Mouse (Mus musculus) intestine, embryonic 14.5 days (tissue): ENCODE results near the gene Celf2. TPM values are rescaled to one million over a fixed set of nuclear protein-coding genes. Genes with fewer than 3 reads are reported as not detected.

Experiments used
- ATAC-seq: fragments of 200-750 bp; cut with Nextera tagmentation; replicated peaks from 2 replicates; pipeline ENCODE4 v1.8.0; 2017; ENCODE audit warnings: low read depth, moderate number of reproducible peaks, moderate TSS enrichment, moderate library complexity; ENCODE audit not compliant: low FRiP score, low TSS enrichment
- DNase-seq: peaks from one replicate; pipeline ENCODE4 v3.0.0-alpha.2; 2018; ENCODE audit warnings: low spot score
- H3K27ac ChIP-seq: fragments of 300-500 bp; sonication (generic); 2 replicates; pipeline ENCODE4 v1.5.1; 2014; ENCODE audit warnings: low read depth, mild to moderate bottlenecking, control low read depth
- H3K27me3 ChIP-seq: fragments of 300-500 bp; sonication (generic); replicated peaks from 2 replicates; pipeline ENCODE4 v1.6.1; 2014; ENCODE audit warnings: low read length, control low read depth; ENCODE audit not compliant: control insufficient read depth, insufficient read depth
- H3K36me3 ChIP-seq: fragments of 300-500 bp; sonication (generic); 2 replicates; pipeline ENCODE4 v1.6.1; 2014; ENCODE audit warnings: low read length, control low read depth; ENCODE audit not compliant: control insufficient read depth, insufficient read depth
- H3K4me1 ChIP-seq: fragments of 300-500 bp; sonication (generic); replicated peaks from 2 replicates; pipeline ENCODE4 v1.6.1; 2014; ENCODE audit warnings: low read length, control low read depth, mixed read lengths; ENCODE audit not compliant: control insufficient read depth, insufficient read depth
- H3K4me2 ChIP-seq: fragments of 300-500 bp; sonication (generic); 2 replicates; pipeline ENCODE4 v1.6.1; 2014; ENCODE audit warnings: low read length
- H3K4me3 ChIP-seq: fragments of 300-500 bp; sonication (generic); 2 replicates; pipeline ENCODE4 v1.5.1; 2014; ENCODE audit warnings: low read depth, low read length, control low read depth, mixed read lengths
- H3K9ac ChIP-seq: fragments of 300-500 bp; sonication (generic); 2 replicates; pipeline ENCODE4 v1.6.1; 2014; ENCODE audit warnings: mild to moderate bottlenecking, low read length
- H3K9me3 ChIP-seq: fragments of 300-500 bp; sonication (generic); 2 replicates; pipeline ENCODE4 v1.6.1; 2016; ENCODE audit warnings: low read length, control low read depth; ENCODE audit not compliant: control insufficient read depth
- WGBS: fragments of 180-500 bp; shearing (Covaris S2); extraction: QIAGEN DNeasy Blood & Tissue Kit; methylation state at CpG from one replicate; pipeline ENCODE4 v1.1.7; 2014; 5-methylcytosine and 5-hydroxymethylcytosine counted together
- polyA plus RNA-seq: library from polyadenylated mRNA; unstranded; fragments of >200 nt; fragmentation: Nextera tagmentation; extraction: Ambion mirVana; gene quantifications from 2 replicates; pipeline ENCODE4 v1.2.1, GENCODE M21; 2014

The Celf2 gene
- polyA plus RNA-seq, 1 experiment from 2014 or later = 53.5 TPM

- Histone ChIP-seq H3K4me1 (no peaks in the 10 kb centered on the region), H3K27ac (no peak overlapping the region), H3K27me3 (no peaks in the 10 kb centered on the region), H3K36me3 (no peaks in the 10 kb centered on the region), H3K9ac (no peak overlapping the region), H3K9me3 (no peaks in the 10 kb centered on the region), H3K4me3 (no peak overlapping the region), H3K4me2 (no peak overlapping the region)
- ATAC-seq (no peak), DNase-seq (no peak)
- 78% methylated on average over 2 of the region's 2 CpGs for WGBS
Observed at GRCm38 (mm10) chr2:6815281-6815680, 694.1 kb downstream of the Celf2 start.

GRCm38 (mm10) chr2:6808736-6809135 is 700.6 kb downstream of the Celf2 start:
- Histone ChIP-seq H3K9ac (no peak overlapping the region), H3K9me3 (no peaks in the 10 kb centered on the region), H3K36me3 (no peaks in the 10 kb centered on the region), H3K27me3 (no peaks in the 10 kb centered on the region), H3K4me3 (no peak overlapping the region), H3K4me1 (no peaks in the 10 kb centered on the region), H3K27ac (no peak overlapping the region), H3K4me2 (no peak overlapping the region)
- DNase-seq (no peak), ATAC-seq (no peak)
- 80% methylated on average over 1 of the region's 1 CpGs for WGBS

GRCm38 (mm10) chr2:6796754-6797153 is 712.6 kb downstream of the Celf2 start:
- 79% methylated on average over 5 of the region's 5 CpGs for whole genome bisulfite sequencing
- H3K4me1 ChIP-seq = no peaks in the 10 kb centered on the region
- H3K27ac ChIP-seq = no peak overlapping the region
- no peak overlapping the region for H3K4me3 ChIP-seq
- H3K9ac ChIP-seq = no peak overlapping the region
- no peak for ATAC-seq
- H3K36me3 ChIP-seq = no peaks in the 10 kb centered on the region
- no peak for DNase-seq
- H3K4me2 ChIP-seq = no peak overlapping the region
- H3K27me3 ChIP-seq = no peaks in the 10 kb centered on the region
- H3K9me3 ChIP-seq = no peaks in the 10 kb centered on the region

- no peaks in the 10 kb centered on the region for H3K36me3 ChIP-seq
- H3K9me3 ChIP-seq = no peaks in the 10 kb centered on the region
- H3K27me3 ChIP-seq = no peaks in the 10 kb centered on the region
- H3K9ac ChIP-seq = no peak overlapping the region
- WGBS = 76% methylated on average over 5 of the region's 5 CpGs
- H3K4me3 ChIP-seq = no peak overlapping the region
- H3K4me1 ChIP-seq = no peaks in the 10 kb centered on the region
- no peak for DNase-seq
- no peak for ATAC-seq
- H3K4me2 ChIP-seq = no peak overlapping the region
- no peak overlapping the region for H3K27ac ChIP-seq
Observed at GRCm38 (mm10) chr2:6795995-6796588, 713.3 kb downstream of the Celf2 start.

- Histone ChIP-seq H3K27ac (no peak overlapping the region), H3K9me3 (no peaks in the 10 kb centered on the region), H3K4me3 (no peak overlapping the region), H3K4me2 (no peak overlapping the region), H3K9ac (no peak overlapping the region), H3K4me1 (no peaks in the 10 kb centered on the region), H3K36me3 (no peaks in the 10 kb centered on the region), H3K27me3 (no peaks in the 10 kb centered on the region)
- WGBS = 73% methylated on average over 7 of the region's 7 CpGs
- ATAC-seq (no peak), DNase-seq (no peak)
Observed at GRCm38 (mm10) chr2:6794858-6795257, 714.5 kb downstream of the Celf2 start.

- 81% methylated on average over 2 of the region's 2 CpGs for WGBS
- no peak overlapping the region for H3K4me3 ChIP-seq
- DNase-seq = no peak
- no peak overlapping the region for H3K4me2 ChIP-seq
- no peak overlapping the region for H3K27ac ChIP-seq
- ATAC-seq = no peak
- no peaks in the 10 kb centered on the region for H3K9me3 ChIP-seq
- no peaks in the 10 kb centered on the region for H3K4me1 ChIP-seq
- H3K36me3 ChIP-seq = no peaks in the 10 kb centered on the region
- no peak overlapping the region for H3K9ac ChIP-seq
- no peaks in the 10 kb centered on the region for H3K27me3 ChIP-seq
Observed at GRCm38 (mm10) chr2:6790876-6791275, 718.5 kb downstream of the Celf2 start.

GRCm38 (mm10) chr2:6786494-6787144 is 722.7 kb downstream of the Celf2 start:
- no peak overlapping the region for H3K4me3 ChIP-seq
- no peaks in the 10 kb centered on the region for H3K9me3 ChIP-seq
- H3K27ac ChIP-seq = no peak overlapping the region
- DNase-seq = no peak
- WGBS = 64% methylated on average over 3 of the region's 3 CpGs
- no peaks in the 10 kb centered on the region for H3K4me1 ChIP-seq
- H3K9ac ChIP-seq = no peak overlapping the region
- H3K4me2 ChIP-seq = no peak overlapping the region
- no peaks in the 10 kb centered on the region for H3K27me3 ChIP-seq
- no peaks in the 10 kb centered on the region for H3K36me3 ChIP-seq
- no peak for ATAC-seq

- Histone ChIP-seq H3K9me3 (no peaks in the 10 kb centered on the region), H3K9ac (no peak overlapping the region), H3K4me2 (no peak overlapping the region), H3K27me3 (no peaks in the 10 kb centered on the region), H3K27ac (no peak overlapping the region), H3K4me1 (no peaks in the 10 kb centered on the region), H3K4me3 (no peak overlapping the region), H3K36me3 (no peaks in the 10 kb centered on the region)
- WGBS = 86% methylated on average over 2 of the region's 2 CpGs
- ATAC-seq = no peak
- DNase-seq = no peak
Observed at GRCm38 (mm10) chr2:6770214-6770613, 739.1 kb downstream of the Celf2 start.

GRCm38 (mm10) chr2:6762381-6762780 is 747.0 kb downstream of the Celf2 start:
- WGBS = 69% methylated on average over 2 of the region's 2 CpGs
- Histone ChIP-seq H3K27ac (no peak overlapping the region), H3K4me2 (no peak overlapping the region), H3K27me3 (no peaks in the 10 kb centered on the region), H3K9me3 (no peaks in the 10 kb centered on the region), H3K4me1 (no peaks in the 10 kb centered on the region), H3K9ac (no peak overlapping the region), H3K4me3 (no peak overlapping the region), H3K36me3 (no peaks in the 10 kb centered on the region)
- DNase-seq = no peak
- no peak for ATAC-seq
